Mouse (Mus musculus): ENCODE measurements around the gene Tppp.
"Not testable (repeated sequence)": the region's sequence is repeated elsewhere in the genome, so short reads cannot be mapped to it uniquely, and the experiment has no call there.

Gene Tppp

GRCm38 (mm10) chr13:74025151-74026081 lies 16.2 kb downstream of the Tppp start:
- DNase-seq (ENCODE audit: low read depth, low spot score): no peak

- peak; percentile 67 for DNase-seq (ENCODE audit: low read depth, low spot score)
Measured at GRCm38 (mm10) chr13:74026215-74026614, 17.0 kb downstream of the Tppp start.

- no peak for DNase-seq (ENCODE audit: low read depth, low spot score)
Measured at GRCm38 (mm10) chr13:74028116-74028515, 18.9 kb downstream of the Tppp start.

- DNase-seq (ENCODE audit: low read depth, low spot score): no peak
Measured at GRCm38 (mm10) chr13:74029013-74029412, 19.8 kb downstream of the Tppp start.

GRCm38 (mm10) chr13:74030691-74031090 lies 21.5 kb downstream of the Tppp start:
- DNase-seq (ENCODE audit: low read depth, low spot score): no peak

GRCm38 (mm10) chr13:74031133-74031532 lies 21.9 kb downstream of the Tppp start:
- DNase-seq (ENCODE audit: low read depth, low spot score): no peak

- DNase-seq (ENCODE audit: low read depth, low spot score): no peak
Measured at GRCm38 (mm10) chr13:74034756-74035155, 25.5 kb downstream of the Tppp start.

GRCm38 (mm10) chr13:74035776-74036175 lies 26.6 kb downstream of the Tppp start:
- no peak for DNase-seq (ENCODE audit: low read depth, low spot score)

GRCm38 (mm10) chr13:74039926-74040325 lies 30.7 kb downstream of the Tppp start:
- DNase-seq (ENCODE audit: low read depth, low spot score): no peak

GRCm38 (mm10) chr13:74056194-74056593 lies 47.0 kb downstream of the Tppp start:
- DNase-seq (ENCODE audit: low read depth, low spot score): no peak

GRCm38 (mm10) chr13:74058081-74058480 lies 48.9 kb downstream of the Tppp start:
- DNase-seq (ENCODE audit: low read depth, low spot score): no peak

GRCm38 (mm10) chr13:74061613-74062377 lies 52.6 kb downstream of the Tppp start, which contains the start of gene Cep72:
TSS of gene Cep72 (minus strand) at chr13:74062299.
- DNase-seq (ENCODE audit: low read depth, low spot score): peak; percentile 97

GRCm38 (mm10) chr13:74062378-74063128 lies 53.3 kb downstream of the Tppp start:
- no peak for DNase-seq (ENCODE audit: low read depth, low spot score)

GRCm38 (mm10) chr13:74063340-74064050 lies 54.3 kb downstream of the Tppp start:
- DNase-seq (ENCODE audit: low read depth, low spot score): no peak

- no peak for DNase-seq (ENCODE audit: low read depth, low spot score)
Measured at GRCm38 (mm10) chr13:74066576-74066975, 57.4 kb downstream of the Tppp start.

GRCm38 (mm10) chr13:74071244-74071643 lies 62.0 kb downstream of the Tppp start:
- DNase-seq (ENCODE audit: low read depth, low spot score): not testable (repeated sequence)

- no peak for DNase-seq (ENCODE audit: low read depth, low spot score)
Measured at GRCm38 (mm10) chr13:74071714-74072113, 62.5 kb downstream of the Tppp start.

- DNase-seq (ENCODE audit: low read depth, low spot score): no peak
Measured at GRCm38 (mm10) chr13:74073369-74073768, 64.2 kb downstream of the Tppp start.
